Comparison of ENCODE assay signal across 9 mouse cellular contexts in the genomic region with DNA sequence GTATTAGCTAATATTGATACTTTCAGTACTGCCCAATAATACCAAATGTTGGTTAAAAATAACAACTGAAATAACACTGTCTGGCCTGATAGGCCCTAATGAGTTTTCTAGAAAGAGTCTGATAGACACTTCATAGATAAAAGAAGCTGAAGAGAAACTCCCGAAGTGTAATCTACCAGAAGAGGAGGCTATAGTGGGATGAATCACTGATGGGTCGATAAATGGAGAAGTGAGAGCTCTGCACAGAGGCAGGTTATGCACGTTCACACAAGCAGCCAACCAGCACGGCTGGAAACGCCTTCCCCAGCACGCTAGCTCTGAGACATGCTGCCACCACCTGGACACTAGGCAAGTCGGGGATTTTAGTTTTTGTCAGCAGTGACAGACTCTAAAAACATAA. TPM values are rescaled to one million over a fixed set of nuclear protein-coding genes. Genes with fewer than 3 reads are reported as not detected.
DNase-seq lines count a peak whose midpoint lies in the region; ATAC-seq and TF ChIP-seq lines count a peak whose summit lies in the region.
"Had no signal": no experiment of that assay in that cellular context is flagged by ENCODE, and none has a peak within 500 bp of the region (broad histone marks: within the 10 kb centered on the region; RNA-seq: fewer than 3 reads in every experiment).

No protein-coding gene starts in this region.

- ATAC-seq in forebrain, postnatal 0 days: peak; percentile 50; the same call in 1 of the 2 replicates
- peak; percentile 65 for ATAC-seq in hindbrain, embryonic 15.5 days (ENCODE audit: low FRiP score, low read depth)
- ATAC-seq in megakaryocyte-erythroid progenitor cell, adult 5-6 weeks (replicated peaks; ENCODE audit: low FRiP score, low TSS enrichment, poor library complexity, severe bottlenecking): peak; percentile 66

- H3K27ac ChIP-seq in forebrain, postnatal 0 days (ENCODE audit: low read depth, low read length): no peak overlapping the region
- H3K27ac ChIP-seq in hindbrain, embryonic 15.5 days (replicated peaks): 0 out of 2 replicates have a peak overlapping the region, but pooled peaks have one; percentile 45
- H3K27ac ChIP-seq: limb, embryonic 13.5 days had no signal

- no peaks in the 10 kb centered on the region for H3K27me3 ChIP-seq in forebrain, postnatal 0 days (ENCODE audit: insufficient read depth, low read length)
- H3K27me3 ChIP-seq in hindbrain, embryonic 15.5 days: no peaks in the 10 kb centered on the region
- H3K27me3 ChIP-seq: limb, embryonic 13.5 days had no signal

- H3K9ac ChIP-seq in forebrain, postnatal 0 days: no peak overlapping the region
- no peak overlapping the region for H3K9ac ChIP-seq in hindbrain, embryonic 15.5 days
- H3K9ac ChIP-seq: limb, embryonic 13.5 days had no signal

- DNase-seq in MN1 (ENCODE audit: low spot score): peak; percentile 68
- DNase-seq in c-Kit-positive CD71-positive TER-119-positive erythroid progenitor cells, embryonic 14.5 days (ENCODE audit: low spot score): peak; percentile 44
- DNase-seq in forebrain, postnatal 0 days: peak; percentile 84
- peak; percentile 69 for DNase-seq in left cerebral cortex, adult 11 months (ENCODE audit: low spot score)
- DNase-seq in right cerebral cortex, postnatal 36 days (ENCODE audit: low spot score in 2 of 2): peak; percentile 60 to 62
- peak; percentile 48 for DNase-seq in yolk sac, embryonic 10.5 days (ENCODE audit: low spot score)

- no peaks in the 10 kb centered on the region for H3K9me3 ChIP-seq in forebrain, postnatal 0 days (ENCODE audit: low read length)
- H3K9me3 ChIP-seq in hindbrain, embryonic 15.5 days: no peaks in the 10 kb centered on the region
- H3K9me3 ChIP-seq: limb, embryonic 13.5 days had no signal

- H3K36me3 ChIP-seq in forebrain, postnatal 0 days (ENCODE audit: insufficient read depth): no peaks in the 10 kb centered on the region
- H3K36me3 ChIP-seq in hindbrain, embryonic 15.5 days: no peaks in the 10 kb centered on the region
- H3K36me3 ChIP-seq: limb, embryonic 13.5 days had no signal

- peaks cover 12% of the 10 kb centered on the region; the same call in 1 of the 2 replicates for H3K4me1 ChIP-seq in forebrain, postnatal 0 days (ENCODE audit: insufficient read depth)
- H3K4me1 ChIP-seq in hindbrain, embryonic 15.5 days (replicated peaks): peaks cover 39% of the 10 kb centered on the region

- WGBS in forebrain, postnatal 0 days: 2% methylated on average over 7 of the region's 7 CpGs
- 3% methylated on average over 7 of the region's 7 CpGs for WGBS in hindbrain, embryonic 15.5 days

- 0 out of 2 replicates have a peak overlapping the region, but pooled peaks have one; percentile 11 for H3K4me2 ChIP-seq in forebrain, postnatal 0 days (ENCODE audit: low read depth)
- peak overlapping the region; percentile 38 for H3K4me2 ChIP-seq in hindbrain, embryonic 15.5 days
- H3K4me2 ChIP-seq: limb, embryonic 13.5 days had no signal

- TF ChIP-seq CTCF in forebrain, postnatal 0 days (IDR thresholded peaks at IDR 0.05; ENCODE audit: low read depth): peak; percentile 73

- H3K4me3 ChIP-seq in forebrain, postnatal 0 days (ENCODE audit: low read depth, low read length): no peak overlapping the region
- H3K4me3 ChIP-seq in hindbrain, embryonic 15.5 days: no peak overlapping the region
- H3K4me3 ChIP-seq: limb, embryonic 13.5 days had no signal

RNA-seq across cellular contexts. Expression of gene Smim15, which starts 2.9 kb away (rescaled TPM):
- total RNA-seq in forebrain, postnatal 0 days (2014; rRNA removed): 40.3 and 46.5 TPM in 2 replicates
- 34.0 and 36.8 TPM in 2 replicates for polyA plus RNA-seq in forebrain, postnatal 0 days (2015; fragmentation: Nextera tagmentation; extraction: Ambion mirVana)
- 36.7 and 37.2 TPM in 2 replicates for polyA plus RNA-seq in hindbrain, embryonic 15.5 days (2015; fragmentation: Nextera tagmentation; extraction: Ambion mirVana)
- 31.2 and 45.2 TPM in 2 replicates for total RNA-seq in megakaryocyte-erythroid progenitor cell, adult 5-6 weeks (2014; fragmentation: Nextera tagmentation)
- 169 and 184 TPM in 2 replicates for total RNA-seq in megakaryocyte-erythroid progenitor cell, adult 5-6 weeks (2017)
